Mouse (Mus musculus) stomach, embryonic 14.5 days (tissue): Measurements from ENCODE around the gene Arid2. TPM values are rescaled to one million over a fixed set of nuclear protein-coding genes. Genes with fewer than 3 reads are reported as not detected.

Experiments used
- microRNA-seq: library from miRNA; unstranded; fragments of <30 nt; microRNA quantifications from one replicate; pipeline ENCODE4, GENCODE M21; 2016
- polyA plus RNA-seq: library from polyadenylated mRNA; unstranded; fragments of >200 nt; fragmentation: Nextera tagmentation; extraction: Ambion mirVana; gene quantifications from 2 replicates; pipeline ENCODE4 v1.2.1, GENCODE M21; 2014

The Arid2 gene
- polyA plus RNA-seq, 1 experiment from 2014 or later = 31.2 TPM

Small RNA genes within 50 kb of the gene (microRNA-seq; reads per million reads assigned to microRNA genes)
- not detected for gene Gm25397

Other genes starting within 250 kb of the Arid2 start
- gene Scaf11, start 173.3 kb downstream of the Arid2 start, polyA plus RNA-seq = 99.5 and 105 TPM in 2 replicates